8 mouse cellular contexts compared by ENCODE assay signal in the genomic region with DNA sequence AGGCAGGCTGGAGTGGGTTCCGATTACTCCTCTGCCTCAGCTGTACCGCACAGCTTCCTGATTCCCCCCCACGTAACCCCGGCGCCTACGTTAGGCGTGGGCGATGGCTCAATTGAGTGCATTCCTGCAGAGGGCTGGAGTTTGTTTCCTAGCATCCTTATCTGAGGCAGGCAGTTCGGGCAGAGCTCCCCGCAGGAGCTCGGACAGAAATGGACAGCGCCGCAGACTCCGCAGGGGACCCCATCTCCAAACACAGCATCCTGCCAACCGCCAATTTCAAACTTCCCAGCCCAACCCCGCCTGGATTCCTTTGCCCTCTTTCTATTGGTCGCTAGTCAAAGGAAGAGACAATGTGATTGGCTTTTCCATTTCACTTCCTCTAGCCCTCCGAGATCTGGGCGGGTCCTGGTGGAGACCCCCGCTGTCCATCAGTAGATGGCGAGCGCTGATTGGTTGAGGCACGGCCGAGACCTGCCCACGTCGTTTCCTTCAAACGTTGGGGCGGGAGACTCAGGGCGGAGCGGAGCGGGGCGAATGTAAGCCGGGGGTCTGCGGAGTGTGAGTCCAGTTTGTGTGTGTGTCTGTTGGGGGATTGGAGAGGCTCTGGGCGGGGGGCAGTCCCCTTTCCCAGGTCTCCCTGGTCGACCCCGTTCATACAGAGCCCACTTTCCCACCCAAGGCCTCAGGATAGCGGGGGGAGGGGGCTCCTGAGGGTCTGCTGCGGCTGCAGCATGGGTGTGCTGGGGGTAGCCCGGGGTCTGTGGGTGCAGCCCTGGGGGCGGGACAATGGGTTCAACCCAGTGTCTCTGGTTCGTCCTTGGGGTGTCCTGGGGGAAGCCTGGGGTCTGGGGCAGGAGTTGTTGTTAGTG. TPM values are rescaled to one million over a fixed set of nuclear protein-coding genes. Genes with fewer than 3 reads are reported as not detected.
DNase-seq lines count a peak whose midpoint lies in the region; ATAC-seq lines count a peak whose summit lies in the region.

Gene Cit, plus strand, starts transcription at position 513 of the 869 bp plus-strand sequence.

- H3K4me2 ChIP-seq in heart, embryonic 14.5 days (ENCODE audit: low read length): peak within 1 kb of the TSS; percentile 82
- peak within 1 kb of the TSS; percentile 71 for H3K4me2 ChIP-seq in liver, embryonic 12.5 days

- peak; percentile 96 for ATAC-seq in heart, embryonic 14.5 days (ENCODE audit: insufficient number of reproducible peaks, insufficient read depth, low FRiP score, low read depth)
- ATAC-seq in liver, embryonic 12.5 days: peak; percentile 97

- H3K27me3 ChIP-seq in heart, embryonic 14.5 days (ENCODE audit: control insufficient read depth, insufficient read depth, low read length): no peaks in the 10 kb centered on the region
- no peaks in the 10 kb centered on the region for H3K27me3 ChIP-seq in liver, embryonic 12.5 days (replicated peaks)
- H3K27me3 ChIP-seq in splenic B cell, adult 2 months (ENCODE audit: control insufficient read depth, insufficient read depth, low read length, poor library complexity, severe bottlenecking): no peaks in the 10 kb centered on the region

- H3K4me3 ChIP-seq in heart, embryonic 14.5 days (ENCODE audit: control insufficient read depth in 1 of 2, insufficient read depth in 1 of 2, low read depth in 1 of 2, low read length in 2 of 2): peak within 1 kb of the TSS; percentile 64 to 91
- peak within 1 kb of the TSS; percentile 92 for H3K4me3 ChIP-seq in liver, embryonic 12.5 days

- H3K4me1 ChIP-seq in heart, embryonic 14.5 days (ENCODE audit: control insufficient read depth in 2 of 2, insufficient read depth in 2 of 2, low read length in 2 of 2): peaks cover 6 to 11% of the 10 kb centered on the region in 2 experiments; a peak in 2 of 4 replicates
- H3K4me1 ChIP-seq in liver, embryonic 12.5 days: peaks cover 52% of the 10 kb centered on the region

- H3K27ac ChIP-seq in heart, embryonic 14.5 days (replicated peaks in 1 of 2; ENCODE audit: control insufficient read depth in 1 of 2, insufficient read depth in 1 of 2, low read depth in 2 of 2, low read length in 2 of 2): peak within 1 kb of the TSS; percentile 54 to 71
- peak within 1 kb of the TSS; percentile 86 for H3K27ac ChIP-seq in liver, embryonic 12.5 days

- peak within 1 kb of the TSS; percentile 81 for H3K9ac ChIP-seq in heart, embryonic 14.5 days (ENCODE audit: low read length)
- H3K9ac ChIP-seq in liver, embryonic 12.5 days: peak within 1 kb of the TSS; percentile 99

- H3K9me3 ChIP-seq in heart, embryonic 14.5 days (ENCODE audit: control insufficient read depth, low read length): no peaks in the 10 kb centered on the region
- H3K9me3 ChIP-seq in liver, embryonic 12.5 days (replicated peaks): 0 out of 2 replicates have a peak, but pooled peaks cover 3% of the 10 kb centered on the region

- H3K36me3 ChIP-seq in heart, embryonic 14.5 days (ENCODE audit: control insufficient read depth, insufficient read depth, low read length): peaks cover 17% of the 10 kb centered on the region
- H3K36me3 ChIP-seq in liver, embryonic 12.5 days: peaks cover 37% of the 10 kb centered on the region
- no peaks in the 10 kb centered on the region for H3K36me3 ChIP-seq in splenic B cell, adult 2 months (ENCODE audit: control insufficient read depth, insufficient read depth, low read length, poor library complexity, severe bottlenecking)

- 1% methylated on average over 42 of the region's 42 CpGs for WGBS in heart, embryonic 14.5 days
- under 1% methylated on average over 41 of the region's 42 CpGs for WGBS in liver, embryonic 12.5 days (ENCODE audit: insufficient replicate concordance)

- peak; percentile 77 to 81 for DNase-seq in CD8-positive naive resting alpha-beta T cell, adult 2 months (ENCODE audit: low read depth in 2 of 2, low spot score in 2 of 2)
- peak; percentile 87 for DNase-seq in c-Kit-negative CD71-positive TER-119-positive erythroid progenitor cells, embryonic 14.5 days (ENCODE audit: low read depth, low spot score)
- peak; percentile 75 for DNase-seq in fibroblast of lung, adult 2 months (ENCODE audit: low read depth)
- peak; percentile 95 for DNase-seq in kidney, postnatal 10 days
- DNase-seq in naive thymus-derived CD4-positive, alpha-beta T cell, adult 2 months (ENCODE audit: low read depth): peak; percentile 92
- peak; percentile 95 for DNase-seq in splenic B cell, adult 2 months (ENCODE audit: low read depth, low spot score)

RNA-seq across cellular contexts. Expression of gene Cit, which starts in this region (rescaled TPM):
- polyA plus RNA-seq in heart, embryonic 14.5 days (2014; fragmentation: Nextera tagmentation; extraction: Ambion mirVana): 15.9 and 16.7 TPM in 2 replicates
- 55.8 and 58.4 TPM in 2 replicates for polyA plus RNA-seq in liver, embryonic 12.5 days (2016; fragmentation: Nextera tagmentation; extraction: Ambion mirVana)

Comparison
In these comparisons a context has a peak if more than half of its experiments do, and no peak if none do; other contexts are left out.
1. Peak in every context shown above with its lines: DNase-seq, ATAC-seq, H3K4me3 ChIP-seq and H3K27ac ChIP-seq.